Mouse (Mus musculus) midbrain, embryonic 14.5 days (tissue): ENCODE measurements around the gene Mycbpap. TPM values are rescaled to one million over a fixed set of nuclear protein-coding genes. Genes with fewer than 3 reads are reported as not detected.
A peak's percentile ranks its signal among the peaks of the same experiment; 100 is the strongest.

Experiments used
- ATAC-seq: fragments of 200-750 bp; cut with Nextera tagmentation; 2 replicates; pipeline ENCODE4 v1.8.0; 2017; ENCODE audit warnings: moderate number of reproducible peaks, moderate library complexity; ENCODE audit not compliant: low FRiP score, low TSS enrichment
- DNase-seq: peaks from one replicate; pipeline ENCODE4 v3.0.0-alpha.2; 2015
- H3K27ac ChIP-seq: fragments of 300-500 bp; sonication (generic); replicated peaks from 2 replicates; pipeline ENCODE4 v1.5.1; 2014; ENCODE audit warnings: mild to moderate bottlenecking, low read depth, low read length, moderate library complexity
- H3K27me3 ChIP-seq: fragments of 300-500 bp; sonication (generic); 2 replicates; pipeline ENCODE4 v1.6.1; 2014; ENCODE audit warnings: low read length, control low read depth, mixed read lengths; ENCODE audit not compliant: control insufficient read depth, insufficient read depth
- H3K36me3 ChIP-seq: fragments of 300-500 bp; sonication (generic); 2 replicates; pipeline ENCODE4 v1.6.1; 2014; ENCODE audit warnings: low read length, control low read depth; ENCODE audit not compliant: control insufficient read depth, insufficient read depth
- H3K4me1 ChIP-seq: fragments of 300-500 bp; sonication (generic); 2 replicates; pipeline ENCODE4 v1.6.1; 2014; ENCODE audit warnings: mild to moderate bottlenecking, antibody characterized with exemption, low read length, control low read depth; ENCODE audit not compliant: control insufficient read depth, insufficient read depth
- H3K4me2 ChIP-seq: fragments of 300-500 bp; sonication (generic); 2 replicates; pipeline ENCODE4 v1.6.1; 2014; ENCODE audit warnings: mild to moderate bottlenecking, low read length, moderate library complexity
- H3K4me3 ChIP-seq: fragments of 300-500 bp; sonication (generic); replicated peaks from 2 replicates; pipeline ENCODE4 v1.5.1; 2014; ENCODE audit warnings: low read depth, low read length
- H3K9ac ChIP-seq: fragments of 300-500 bp; sonication (generic); replicated peaks from 2 replicates; pipeline ENCODE4 v1.6.1; 2014; ENCODE audit warnings: mild to moderate bottlenecking, low read length, moderate library complexity
- H3K9me3 ChIP-seq: fragments of 300-500 bp; sonication (generic); 2 replicates; pipeline ENCODE4 v1.6.1; 2016; ENCODE audit warnings: low read length, control low read depth, mixed read lengths; ENCODE audit not compliant: control insufficient read depth
- WGBS: fragments of 180-500 bp; shearing (Covaris S2); extraction: QIAGEN DNeasy Blood & Tissue Kit; methylation state at CpG from one replicate; pipeline ENCODE4 v1.1.7; 2014; 5-methylcytosine and 5-hydroxymethylcytosine counted together
- polyA plus RNA-seq: library from polyadenylated mRNA; unstranded; fragments of >200 nt; fragmentation: Nextera tagmentation; extraction: Ambion mirVana; gene quantifications from 2 replicates; pipeline ENCODE4 v1.2.1, GENCODE M21; 2014

Mycbpap gene
- polyA plus RNA-seq = 2.1 and 3.3 TPM in 2 replicates

DNA sequence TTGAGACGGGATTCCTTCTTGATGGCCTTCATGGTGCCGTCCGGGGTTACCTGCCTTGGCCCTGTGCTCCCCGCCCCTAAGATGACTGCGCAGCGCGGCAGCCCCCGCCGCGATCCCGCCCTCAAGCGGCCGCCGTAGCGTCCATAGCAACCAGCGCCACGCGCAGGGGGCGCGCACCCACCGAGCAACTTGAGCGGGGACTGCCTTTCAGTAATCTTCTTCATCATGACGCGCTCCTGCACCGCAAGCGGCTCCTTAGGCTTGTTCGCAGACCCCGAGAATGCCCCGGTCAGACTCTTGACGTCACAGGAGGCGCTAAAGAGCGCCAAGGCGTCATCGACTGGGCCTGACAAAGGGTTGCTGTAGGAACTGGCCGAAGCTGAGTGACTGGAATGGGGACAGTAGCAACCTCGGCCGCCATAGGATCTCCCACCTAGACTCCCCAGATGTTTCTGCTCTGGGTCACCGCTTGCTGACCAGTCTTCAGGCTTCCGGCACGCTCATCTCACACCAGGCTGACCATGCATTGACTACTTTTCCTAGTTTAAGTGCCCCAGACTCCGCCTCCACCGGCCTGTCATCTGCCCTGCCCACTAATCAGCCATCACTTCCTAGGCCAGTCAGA lies at the start of gene Mycbpap:
Gene Mycbpap, minus strand, starts transcription at position 524 of the 625 bp plus-strand sequence.
- WGBS = under 1% methylated on average over 42 of the region's 42 CpGs
- peak; percentile 83 for DNase-seq
- peak; percentile 37; the same call in 1 of the 2 replicates for ATAC-seq
- H3K4me1 ChIP-seq = 0 out of 2 replicates have a peak, but pooled peaks cover 10% of the 10 kb centered on the region
- no peaks in the 10 kb centered on the region for H3K9me3 ChIP-seq
- H3K36me3 ChIP-seq = no peaks in the 10 kb centered on the region
- H3K27me3 ChIP-seq = no peaks in the 10 kb centered on the region
- H3K4me3 ChIP-seq = peak within 1 kb of the TSS; percentile 45
- H3K4me2 ChIP-seq = peak within 1 kb of the TSS; percentile 80
- H3K27ac ChIP-seq = 0 out of 2 replicates have a peak within 1 kb of the TSS, but pooled peaks have one; percentile 22
- peak within 1 kb of the TSS; percentile 52 for H3K9ac ChIP-seq

DNA sequence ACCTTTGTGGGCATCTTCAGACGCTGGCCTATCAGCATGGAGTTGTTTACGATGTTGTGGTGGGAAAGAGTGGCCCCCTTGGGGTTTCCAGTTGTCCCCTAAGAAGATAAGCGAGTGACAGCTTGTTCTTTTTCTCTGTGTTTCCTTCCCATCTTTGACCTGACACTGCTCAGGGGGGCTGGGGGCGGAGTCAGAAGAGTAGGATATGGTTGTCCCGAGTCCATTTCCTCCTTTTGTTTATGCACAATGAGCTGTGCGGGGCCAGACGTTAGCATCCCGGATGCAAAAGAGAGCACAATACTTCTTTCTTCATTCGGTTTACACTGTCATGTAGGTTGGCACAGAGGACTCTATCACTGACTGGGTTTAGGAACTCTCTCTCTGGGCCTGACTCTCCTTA lies 49.1 kb upstream of the Mycbpap start:
- Histone ChIP-seq H3K4me3 (no peak overlapping the region), H3K4me1 (no peaks in the 10 kb centered on the region), H3K27me3 (peaks cover under 1% of the 10 kb centered on the region; the same call in 1 of the 2 replicates), H3K9me3 (no peaks in the 10 kb centered on the region), H3K36me3 (no peaks in the 10 kb centered on the region), H3K9ac (no peak overlapping the region), H3K27ac (no peak overlapping the region), H3K4me2 (no peak overlapping the region)
- DNase-seq = no peak
- 53% methylated on average over 9 of the region's 9 CpGs for WGBS
- ATAC-seq = no peak

DNA sequence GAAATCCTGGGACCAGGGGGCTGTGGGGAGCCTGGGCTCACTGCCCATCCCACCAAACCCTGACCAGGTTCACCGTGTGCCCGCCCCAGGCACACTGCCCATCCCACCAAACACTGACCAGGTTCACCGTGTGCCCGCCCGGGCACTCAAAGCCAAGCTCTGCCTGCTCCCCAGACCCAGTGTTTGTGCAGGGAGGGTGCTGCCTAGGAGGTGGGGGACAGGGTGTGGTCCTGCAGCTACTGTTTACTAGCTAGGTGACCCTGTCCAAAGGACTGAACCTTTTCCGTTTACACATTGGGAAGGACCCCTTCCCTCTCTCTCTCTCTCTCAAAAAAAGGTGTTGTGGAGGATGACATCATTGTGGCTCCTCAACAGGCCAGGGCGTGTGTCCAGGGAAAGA lies 45.8 kb upstream of the Mycbpap start:
- no peak overlapping the region for H3K4me2 ChIP-seq
- peaks cover 7% of the 10 kb centered on the region; the same call in 1 of the 2 replicates for H3K4me1 ChIP-seq
- no peak for ATAC-seq
- H3K4me3 ChIP-seq = no peak overlapping the region
- no peaks in the 10 kb centered on the region for H3K36me3 ChIP-seq
- DNase-seq = no peak
- H3K9me3 ChIP-seq = no peaks in the 10 kb centered on the region
- 95% methylated on average over 7 of the region's 7 CpGs for WGBS
- H3K27ac ChIP-seq = no peak overlapping the region
- H3K27me3 ChIP-seq = peaks cover 11% of the 10 kb centered on the region
- H3K9ac ChIP-seq = no peak overlapping the region

DNA sequence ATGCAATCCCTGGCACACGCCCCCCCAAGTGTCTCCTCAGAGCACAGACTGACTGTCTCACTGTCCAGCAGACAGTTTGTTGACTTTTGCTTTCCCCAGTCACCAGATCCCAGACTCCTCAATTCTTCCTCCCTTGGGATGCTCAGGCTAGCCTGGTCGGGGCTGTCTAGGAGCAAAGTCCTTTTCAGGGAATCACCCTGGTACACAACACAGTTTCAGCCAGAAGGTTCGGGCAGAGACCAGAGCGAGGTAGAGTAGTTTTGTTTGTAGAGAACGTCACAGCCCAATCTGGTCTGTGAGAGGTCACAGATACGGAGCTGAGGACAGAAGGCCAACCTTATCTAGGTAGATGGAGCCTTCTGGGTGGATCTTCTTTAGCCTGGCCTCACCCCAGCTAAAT lies 45.0 kb upstream of the Mycbpap start:
- Histone ChIP-seq H3K4me2 (no peak overlapping the region), H3K27ac (no peak overlapping the region), H3K9ac (no peak overlapping the region), H3K27me3 (peaks cover 11% of the 10 kb centered on the region), H3K9me3 (no peaks in the 10 kb centered on the region), H3K4me3 (no peak overlapping the region), H3K36me3 (no peaks in the 10 kb centered on the region), H3K4me1 (peaks cover 7% of the 10 kb centered on the region; the same call in 1 of the 2 replicates)
- ATAC-seq = no peak
- 86% methylated on average over 6 of the region's 6 CpGs for WGBS
- no peak for DNase-seq

DNA sequence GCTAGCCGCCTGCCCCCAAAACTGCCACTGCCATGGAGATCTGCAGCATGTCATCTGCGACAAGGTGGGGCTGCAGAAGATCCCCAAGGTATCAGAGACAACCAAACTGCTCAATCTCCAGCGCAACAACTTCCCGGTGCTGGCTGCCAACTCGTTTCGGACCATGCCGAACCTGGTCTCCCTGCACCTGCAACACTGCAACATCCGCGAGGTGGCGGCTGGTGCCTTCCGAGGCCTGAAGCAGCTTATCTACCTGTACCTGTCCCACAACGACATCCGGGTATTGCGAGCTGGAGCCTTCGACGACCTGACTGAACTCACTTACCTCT lies 43.6 kb upstream of the Mycbpap start:
- H3K9ac ChIP-seq = 0 out of 2 replicates have a peak overlapping the region, but pooled peaks have one; percentile 21
- peaks cover 11% of the 10 kb centered on the region for H3K27me3 ChIP-seq
- DNase-seq (peak; percentile 57), ATAC-seq (no peak)
- no peaks in the 10 kb centered on the region for H3K9me3 ChIP-seq
- WGBS = 13% methylated on average over 16 of the region's 16 CpGs
- H3K4me3 ChIP-seq = peak overlapping the region; percentile 24
- peaks cover 7% of the 10 kb centered on the region; the same call in 1 of the 2 replicates for H3K4me1 ChIP-seq
- peak overlapping the region; percentile 46 for H3K4me2 ChIP-seq
- no peaks in the 10 kb centered on the region for H3K36me3 ChIP-seq
- no peak overlapping the region for H3K27ac ChIP-seq

DNA sequence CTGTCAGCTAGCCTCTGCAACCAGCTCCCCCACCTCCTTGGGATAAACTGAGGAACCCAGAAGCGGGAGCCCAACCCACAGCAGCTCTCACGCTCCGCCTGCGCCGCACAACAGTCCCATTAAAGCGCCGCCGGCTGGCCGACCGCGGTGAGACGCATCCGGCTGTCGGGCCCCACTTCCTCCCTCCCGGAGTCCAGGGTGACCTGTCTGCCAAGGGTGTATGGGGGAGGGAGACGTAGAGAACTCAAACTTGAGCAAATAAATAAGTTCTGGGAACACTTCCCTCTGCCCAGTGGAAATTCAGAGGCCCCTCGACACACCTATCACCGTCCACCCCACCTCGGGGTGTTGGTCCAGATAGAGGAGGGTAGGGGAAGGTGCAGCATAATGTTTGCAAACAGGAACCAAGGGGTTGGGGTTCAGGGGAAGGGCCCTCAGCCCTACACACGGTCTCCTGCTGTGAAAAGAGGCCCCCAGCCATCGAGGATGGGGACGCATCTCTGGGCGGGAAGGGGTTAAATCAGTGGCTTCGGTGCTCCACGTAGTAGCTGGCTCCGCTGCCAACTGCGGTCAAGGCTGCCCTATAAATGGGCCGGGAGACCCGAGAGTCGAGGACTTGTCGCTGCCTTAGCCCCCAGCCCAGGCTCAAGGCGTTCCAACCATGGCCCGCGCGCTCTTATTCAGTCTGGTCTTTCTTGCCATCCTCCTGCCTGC lies 43.1 kb upstream of the Mycbpap start, which contains the start of gene Chad:
Gene Chad, plus strand, starts transcription at position 611 of the 714 bp plus-strand sequence.
- DNase-seq (peak; percentile 40), ATAC-seq (no peak)
- 4% methylated on average over 35 of the region's 35 CpGs for WGBS

DNA sequence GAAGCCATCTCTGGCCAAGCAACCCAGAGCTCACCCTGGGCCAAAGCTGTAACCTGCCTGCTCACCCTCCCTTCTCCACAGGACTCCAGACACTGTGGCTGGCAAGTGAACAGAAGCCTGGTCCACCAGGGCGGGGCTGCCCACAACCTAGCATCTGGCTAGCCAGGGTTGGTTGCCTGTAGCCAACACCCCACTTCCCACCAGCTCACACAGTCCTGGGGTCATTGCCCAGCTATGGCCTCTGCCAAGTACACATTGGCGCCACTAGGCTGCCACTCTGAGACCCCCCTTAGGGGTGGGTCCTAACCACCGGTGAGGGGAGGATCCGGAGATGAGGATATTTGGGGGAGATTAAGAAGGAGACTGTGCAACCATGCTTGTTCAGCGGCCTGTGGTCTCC lies 42.3 kb upstream of the Mycbpap start:
- Histone ChIP-seq H3K9me3 (no peaks in the 10 kb centered on the region), H3K4me1 (peaks cover 7% of the 10 kb centered on the region; the same call in 1 of the 2 replicates), H3K4me3 (no peak overlapping the region), H3K4me2 (peak overlapping the region; percentile 46), H3K9ac (no peak overlapping the region), H3K27ac (no peak overlapping the region), H3K36me3 (no peaks in the 10 kb centered on the region), H3K27me3 (peaks cover 11% of the 10 kb centered on the region)
- ATAC-seq (no peak), DNase-seq (no peak)
- 57% methylated on average over 5 of the region's 5 CpGs for WGBS

More for the DNA sequence above, 43.1 kb upstream of the Mycbpap start, which contains the start of gene Chad:
- peak within 1 kb of the TSS; percentile 46 for H3K4me2 ChIP-seq
- no peaks in the 10 kb centered on the region for H3K36me3 ChIP-seq
- H3K4me3 ChIP-seq = peak within 1 kb of the TSS; percentile 24
- H3K27ac ChIP-seq = no peak within 1 kb of the TSS
- H3K27me3 ChIP-seq = peaks cover 11% of the 10 kb centered on the region
- H3K9me3 ChIP-seq = no peaks in the 10 kb centered on the region
- 0 out of 2 replicates have a peak within 1 kb of the TSS, but pooled peaks have one; percentile 21 for H3K9ac ChIP-seq
- peaks cover 7% of the 10 kb centered on the region; the same call in 1 of the 2 replicates for H3K4me1 ChIP-seq

DNA sequence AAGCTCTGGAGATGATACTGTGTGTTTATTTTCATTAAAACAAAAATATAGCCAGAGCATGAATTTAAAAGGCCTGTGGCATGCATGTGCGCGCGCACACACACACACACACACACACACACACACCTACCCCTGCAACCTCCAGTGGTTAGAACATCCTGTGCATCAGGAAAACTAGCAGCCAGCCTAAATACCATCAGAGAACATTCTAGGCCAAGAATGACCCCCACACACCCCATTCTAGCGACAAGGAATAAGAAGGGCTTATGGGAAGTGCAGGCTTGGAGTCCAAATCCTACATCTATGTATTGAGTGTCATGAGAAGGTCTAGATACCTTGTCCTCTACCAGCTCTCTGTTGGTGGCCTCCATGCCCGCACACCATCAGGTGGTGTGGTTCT lies 41.8 kb upstream of the Mycbpap start:
- DNase-seq (no peak), ATAC-seq (no peak)
- peaks cover 11% of the 10 kb centered on the region for H3K27me3 ChIP-seq
- no peaks in the 10 kb centered on the region for H3K9me3 ChIP-seq
- no peaks in the 10 kb centered on the region for H3K36me3 ChIP-seq
- H3K4me1 ChIP-seq = peaks cover 7% of the 10 kb centered on the region; the same call in 1 of the 2 replicates
- no peak overlapping the region for H3K27ac ChIP-seq
- no peak overlapping the region for H3K4me2 ChIP-seq
- H3K4me3 ChIP-seq = no peak overlapping the region
- H3K9ac ChIP-seq = no peak overlapping the region
- WGBS = 96% methylated on average over 5 of the region's 5 CpGs
